Mouse (Mus musculus) bone marrow macrophage, adult 2 months (primary cell): ENCODE data around the gene Odf3l2. TPM values are rescaled to one million over a fixed set of nuclear protein-coding genes. Genes with fewer than 3 reads are reported as not detected.

Source experiments
- H3K27ac ChIP-seq: 2 replicates; pipeline ENCODE4 v1.5.1; 2012; ENCODE audit warnings: low read depth, low read length; ENCODE audit not compliant: insufficient read depth
- H3K4me1 ChIP-seq: 2 replicates; pipeline ENCODE4 v1.6.1; 2012; ENCODE audit warnings: low read length; ENCODE audit not compliant: control insufficient read depth, insufficient read depth
- H3K4me3 ChIP-seq: 2 replicates; pipeline ENCODE4 v1.5.1; 2012; ENCODE audit warnings: mild to moderate bottlenecking, low read length, moderate library complexity; ENCODE audit not compliant: insufficient read depth
- CTCF ChIP-seq: IDR thresholded peaks from 2 replicates; pipeline ENCODE4 v1.5.1; 2012; ENCODE audit warnings: low read depth, mild to moderate bottlenecking, low read length, moderate library complexity
- POLR2A ChIP-seq: IDR thresholded peaks from 2 replicates; pipeline ENCODE4 v1.6.1; 2012; ENCODE audit warnings: mild to moderate bottlenecking, low read depth, low read length, borderline replicate concordance
- polyA plus RNA-seq: library from polyadenylated mRNA; stranded (reverse); fragments of >200 nt; gene quantifications from 2 replicates; pipeline ENCODE4 v1.2.4, GENCODE M21; 2012; ENCODE audit not compliant: missing spikeins, insufficient read depth, insufficient read length

Gene Odf3l2
- polyA plus RNA-seq, 1 experiment, result not detected

GRCm38 (mm10) chr10:79683726-79684640 is 38.4 kb upstream of the Odf3l2 start:
- peak overlapping the region; percentile 49 for H3K27ac ChIP-seq
- no peak for TF ChIP-seq CTCF
- TF ChIP-seq POLR2A, result no peak
- H3K4me3 ChIP-seq, result peak overlapping the region; percentile 97
- H3K4me1 ChIP-seq, result peaks cover 17% of the 10 kb centered on the region

- TF ChIP-seq POLR2A (no peak), CTCF (peak; percentile 57)
- Histone ChIP-seq H3K27ac (peak overlapping the region; percentile 82), H3K4me1 (peaks cover 17% of the 10 kb centered on the region), H3K4me3 (peak overlapping the region; percentile 97)
These were observed 37.5 kb upstream of the Odf3l2 start for GRCm38 (mm10) chr10:79682916-79683582.

- Histone ChIP-seq H3K4me1 (peaks cover 17% of the 10 kb centered on the region), H3K4me3 (peak overlapping the region; percentile 97), H3K27ac (peak overlapping the region; percentile 82)
- no peak for TF ChIP-seq POLR2A
- no peak for TF ChIP-seq CTCF
These were observed 37.0 kb upstream of the Odf3l2 start for GRCm38 (mm10) chr10:79682551-79682915.

GRCm38 (mm10) chr10:79681591-79682245 is 36.2 kb upstream of the Odf3l2 start, which contains the start of gene Cdc34:
TSS of gene Cdc34 (plus strand) at chr10:79682195.
- H3K4me1 ChIP-seq, result peaks cover 17% of the 10 kb centered on the region
- H3K27ac ChIP-seq, result peak within 1 kb of the TSS; percentile 82
- H3K4me3 ChIP-seq, result peak within 1 kb of the TSS; percentile 97
- TF ChIP-seq CTCF, result no peak
- no peak for TF ChIP-seq POLR2A

DNA sequence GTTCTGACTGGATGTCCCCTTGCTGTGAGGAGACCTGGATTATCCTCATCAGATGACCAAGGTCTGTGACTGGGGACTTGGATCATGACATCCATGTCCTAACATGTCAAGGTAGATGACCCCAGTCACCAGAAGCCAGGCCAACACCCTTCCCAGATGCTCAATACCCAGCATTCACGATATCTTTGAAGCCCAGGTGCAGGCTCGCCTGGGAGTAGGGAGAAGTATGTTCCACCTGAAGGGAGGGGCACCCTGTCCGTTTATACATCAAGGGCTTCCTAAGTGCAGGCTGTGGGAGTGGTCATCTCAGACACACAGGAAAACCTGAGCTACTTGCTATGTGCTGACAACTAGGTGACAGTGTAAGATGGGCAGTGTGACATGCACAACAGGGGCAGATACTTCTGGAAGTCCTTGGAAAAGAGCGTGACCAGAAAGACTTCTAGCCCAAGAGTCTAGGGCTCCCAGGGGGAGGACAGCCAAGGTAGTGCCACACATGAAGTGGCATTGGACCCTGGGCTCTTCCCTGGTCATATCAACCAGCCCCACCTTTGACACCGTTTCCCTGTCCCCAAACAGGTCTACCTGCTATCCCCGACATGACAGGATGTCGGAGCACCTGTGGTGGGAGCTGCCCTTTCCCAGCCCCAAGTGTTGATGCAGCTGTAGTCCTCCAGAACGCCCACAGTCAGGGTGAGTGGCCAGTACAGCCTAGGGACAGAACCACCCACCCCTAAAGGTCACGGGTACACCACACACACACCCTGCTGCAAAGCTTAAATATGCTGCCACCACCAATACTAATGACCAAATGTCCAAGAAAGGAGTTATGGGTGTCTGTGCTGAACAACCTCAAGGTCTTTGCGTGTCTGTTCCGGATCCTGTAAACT is 35.3 kb upstream of the Odf3l2 start:
- Histone ChIP-seq H3K4me1 (peaks cover 17% of the 10 kb centered on the region), H3K27ac (peak overlapping the region; percentile 44), H3K4me3 (peak overlapping the region; percentile 97)
- no peak for TF ChIP-seq CTCF

GRCm38 (mm10) chr10:79675346-79676035 is 30.0 kb upstream of the Odf3l2 start:
- no peak overlapping the region for H3K4me3 ChIP-seq
- H3K27ac ChIP-seq, result no peak overlapping the region
- H3K4me1 ChIP-seq, result peaks cover 8% of the 10 kb centered on the region
- TF ChIP-seq POLR2A, result no peak
- no peak for TF ChIP-seq CTCF

DNA sequence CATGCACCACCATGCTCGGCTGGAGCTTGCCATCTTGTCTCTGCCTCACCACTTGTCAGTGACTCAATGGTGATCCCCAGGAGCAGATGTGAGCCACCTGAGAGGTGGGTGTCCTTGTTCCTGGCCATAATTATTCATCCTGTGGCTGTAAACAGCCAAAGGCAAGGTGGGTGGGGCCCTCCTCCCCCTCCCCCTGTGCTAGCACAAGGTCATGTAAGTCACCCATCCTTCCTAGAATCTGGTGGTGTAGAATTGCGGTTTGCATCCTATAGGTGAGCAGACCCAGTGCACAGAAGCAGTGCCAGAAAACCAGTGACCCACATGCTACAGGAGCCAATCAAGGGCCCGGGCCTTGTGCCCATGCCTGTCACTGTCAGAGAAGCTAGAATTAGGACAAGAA is 27.5 kb upstream of the Odf3l2 start:
- H3K4me1 ChIP-seq, result peaks cover 9% of the 10 kb centered on the region
- H3K4me3 ChIP-seq, result no peak overlapping the region
- TF ChIP-seq CTCF (no peak), POLR2A (no peak)
- no peak overlapping the region for H3K27ac ChIP-seq

- H3K4me3 ChIP-seq, result no peak overlapping the region
- no peak overlapping the region for H3K27ac ChIP-seq
- no peak for TF ChIP-seq POLR2A
- TF ChIP-seq CTCF, result no peak
- peaks cover 9% of the 10 kb centered on the region for H3K4me1 ChIP-seq
These were observed 26.5 kb upstream of the Odf3l2 start for GRCm38 (mm10) chr10:79672088-79672455.
